11 mouse cellular contexts compared by ENCODE assay signal in the genomic region with DNA sequence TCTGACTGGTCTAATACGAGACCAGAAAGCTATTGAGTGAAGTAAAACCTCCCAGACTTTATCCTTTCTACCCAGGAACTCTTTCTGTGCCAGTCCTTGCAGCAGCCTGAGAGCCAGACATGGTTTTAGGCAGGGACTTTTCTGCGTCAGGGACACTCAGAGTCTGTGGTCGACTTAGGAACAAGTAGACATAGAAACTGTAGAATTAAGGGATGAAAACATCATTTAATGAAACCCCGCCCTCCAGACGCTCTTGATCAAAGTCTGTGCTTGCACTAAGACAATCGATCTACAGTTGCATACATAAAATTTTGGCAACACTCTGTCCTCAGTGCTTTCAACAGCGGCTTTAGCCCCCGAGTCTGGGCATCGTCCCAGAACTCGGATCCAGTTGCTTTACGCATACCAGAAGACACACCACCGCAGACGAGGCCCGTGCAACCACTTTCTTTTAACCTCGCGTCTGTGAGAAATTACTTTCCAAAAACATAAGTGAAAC.
DNase-seq lines count a peak whose midpoint lies in the region; ATAC-seq lines count a peak whose summit lies in the region.
"Had no signal": no experiment of that assay in that cellular context is flagged by ENCODE, and none has a peak within 500 bp of the region (broad histone marks: within the 10 kb centered on the region; RNA-seq: fewer than 3 reads in every experiment).

No protein-coding gene starts in this region.

- ATAC-seq in hindbrain, embryonic 14.5 days (ENCODE audit: low FRiP score) = no peak; the same call in 1 of the 2 replicates
- ATAC-seq in hindbrain, embryonic 12.5 days (ENCODE audit: low FRiP score) = no peak
- no peak for ATAC-seq in midbrain, embryonic 14.5 days (ENCODE audit: low FRiP score, low TSS enrichment)
- no peak for ATAC-seq in midbrain, embryonic 13.5 days
- ATAC-seq in forebrain, embryonic 16.5 days = peak; percentile 78
- no peak for ATAC-seq in stomach, embryonic 14.5 days (ENCODE audit: insufficient number of reproducible peaks, insufficient read depth, low FRiP score, low read depth)

- no peaks in the 10 kb centered on the region for H3K27me3 ChIP-seq in hindbrain, embryonic 14.5 days (ENCODE audit: control insufficient read depth, insufficient read depth, low read length)
- H3K27me3 ChIP-seq in hindbrain, embryonic 12.5 days = no peaks in the 10 kb centered on the region
- no peaks in the 10 kb centered on the region for H3K27me3 ChIP-seq in midbrain, embryonic 14.5 days (ENCODE audit: control insufficient read depth, insufficient read depth, low read length)
- no peaks in the 10 kb centered on the region for H3K27me3 ChIP-seq in midbrain, embryonic 13.5 days
- no peaks in the 10 kb centered on the region for H3K27me3 ChIP-seq in forebrain, embryonic 16.5 days (replicated peaks; ENCODE audit: control insufficient read depth, insufficient read depth, low read length)
- H3K27me3 ChIP-seq in stomach, embryonic 14.5 days (ENCODE audit: control insufficient read depth, insufficient read depth, low read length) = no peaks in the 10 kb centered on the region

- H3K9me3 ChIP-seq in hindbrain, embryonic 14.5 days (ENCODE audit: control insufficient read depth, low read length) = no peaks in the 10 kb centered on the region
- H3K9me3 ChIP-seq in hindbrain, embryonic 12.5 days (replicated peaks) = no peaks in the 10 kb centered on the region
- no peaks in the 10 kb centered on the region for H3K9me3 ChIP-seq in midbrain, embryonic 14.5 days (ENCODE audit: control insufficient read depth, low read length)
- H3K9me3 ChIP-seq in midbrain, embryonic 13.5 days = no peaks in the 10 kb centered on the region
- no peaks in the 10 kb centered on the region for H3K9me3 ChIP-seq in forebrain, embryonic 16.5 days (ENCODE audit: control insufficient read depth, low read length)
- H3K9me3 ChIP-seq in stomach, embryonic 14.5 days (ENCODE audit: control insufficient read depth, low read depth, low read length) = no peaks in the 10 kb centered on the region

- 64% methylated on average over 16 of the region's 16 CpGs for WGBS in hindbrain, embryonic 14.5 days
- 80% methylated on average over 16 of the region's 16 CpGs for WGBS in hindbrain, embryonic 12.5 days
- WGBS in midbrain, embryonic 14.5 days = 83% methylated on average over 16 of the region's 16 CpGs
- WGBS in midbrain, embryonic 13.5 days = 84% methylated on average over 16 of the region's 16 CpGs
- WGBS in forebrain, embryonic 16.5 days = 34% methylated on average over 16 of the region's 16 CpGs
- WGBS in stomach, embryonic 14.5 days = 46% methylated on average over 16 of the region's 16 CpGs

- DNase-seq in hindbrain, embryonic 14.5 days (ENCODE audit: low spot score) = no peak
- peak; percentile 52 for DNase-seq in midbrain, embryonic 14.5 days
- DNase-seq in T-cell, adult 2 months (ENCODE audit: low spot score) = no peak
- DNase-seq in ovary, adult 18-20 months (ENCODE audit: low spot score) = no peak
- DNase-seq: cerebellum, adult 11 months; heart, adult 11 months had no signal

- no peak overlapping the region for H3K4me2 ChIP-seq in hindbrain, embryonic 14.5 days (replicated peaks)
- no peak overlapping the region for H3K4me2 ChIP-seq in hindbrain, embryonic 12.5 days (replicated peaks)
- H3K4me2 ChIP-seq in midbrain, embryonic 14.5 days (ENCODE audit: low read length) = no peak overlapping the region
- H3K4me2 ChIP-seq in midbrain, embryonic 13.5 days (replicated peaks) = no peak overlapping the region
- peak overlapping the region; percentile 8 for H3K4me2 ChIP-seq in forebrain, embryonic 16.5 days (ENCODE audit: low read length)
- H3K4me2 ChIP-seq in stomach, embryonic 14.5 days (replicated peaks; ENCODE audit: low read depth, low read length) = peak overlapping the region; percentile 10; the same call in 1 of the 2 replicates

- peak overlapping the region; percentile 46; the same call in 1 of the 2 replicates for H3K27ac ChIP-seq in hindbrain, embryonic 14.5 days
- H3K27ac ChIP-seq in hindbrain, embryonic 12.5 days = no peak overlapping the region
- H3K27ac ChIP-seq in midbrain, embryonic 14.5 days (replicated peaks; ENCODE audit: low read depth, low read length) = no peak overlapping the region
- no peak overlapping the region for H3K27ac ChIP-seq in midbrain, embryonic 13.5 days
- no peak overlapping the region; the same call in 1 of the 2 replicates for H3K27ac ChIP-seq in forebrain, embryonic 16.5 days (ENCODE audit: low read length)
- H3K27ac ChIP-seq in stomach, embryonic 14.5 days (ENCODE audit: low read length) = peak overlapping the region; percentile 66; the same call in 1 of the 2 replicates
- H3K27ac ChIP-seq: kidney, postnatal 0 days had no signal

- H3K36me3 ChIP-seq in hindbrain, embryonic 14.5 days (replicated peaks; ENCODE audit: control insufficient read depth, insufficient read depth) = no peaks in the 10 kb centered on the region
- H3K36me3 ChIP-seq in hindbrain, embryonic 12.5 days = no peaks in the 10 kb centered on the region
- H3K36me3 ChIP-seq in midbrain, embryonic 14.5 days (ENCODE audit: control insufficient read depth, insufficient read depth, low read length) = no peaks in the 10 kb centered on the region
- no peaks in the 10 kb centered on the region for H3K36me3 ChIP-seq in midbrain, embryonic 13.5 days
- H3K36me3 ChIP-seq in forebrain, embryonic 16.5 days (ENCODE audit: control insufficient read depth, insufficient read depth) = no peaks in the 10 kb centered on the region
- no peaks in the 10 kb centered on the region for H3K36me3 ChIP-seq in stomach, embryonic 14.5 days (ENCODE audit: control insufficient read depth, insufficient read depth, low read length)

- no peak overlapping the region for H3K9ac ChIP-seq in hindbrain, embryonic 14.5 days
- no peak overlapping the region for H3K9ac ChIP-seq in hindbrain, embryonic 12.5 days
- no peak overlapping the region for H3K9ac ChIP-seq in midbrain, embryonic 14.5 days (replicated peaks; ENCODE audit: low read length)
- H3K9ac ChIP-seq in midbrain, embryonic 13.5 days (replicated peaks) = no peak overlapping the region
- H3K9ac ChIP-seq in forebrain, embryonic 16.5 days (replicated peaks; ENCODE audit: low read depth, low read length) = no peak overlapping the region
- H3K9ac ChIP-seq in stomach, embryonic 14.5 days (replicated peaks; ENCODE audit: low read depth, low read length) = no peak overlapping the region

- H3K4me3 ChIP-seq in hindbrain, embryonic 14.5 days (replicated peaks; ENCODE audit: low read length) = no peak overlapping the region
- no peak overlapping the region for H3K4me3 ChIP-seq in hindbrain, embryonic 12.5 days
- no peak overlapping the region for H3K4me3 ChIP-seq in midbrain, embryonic 14.5 days (replicated peaks; ENCODE audit: low read depth, low read length)
- no peak overlapping the region for H3K4me3 ChIP-seq in midbrain, embryonic 13.5 days (replicated peaks)
- H3K4me3 ChIP-seq in forebrain, embryonic 16.5 days (replicated peaks; ENCODE audit: low read length) = no peak overlapping the region
- no peak overlapping the region for H3K4me3 ChIP-seq in stomach, embryonic 14.5 days (ENCODE audit: low read depth, low read length)

- H3K4me1 ChIP-seq in hindbrain, embryonic 14.5 days (replicated peaks; ENCODE audit: control insufficient read depth, insufficient read depth, low read length) = no peaks in the 10 kb centered on the region
- H3K4me1 ChIP-seq in hindbrain, embryonic 12.5 days = no peaks in the 10 kb centered on the region
- no peaks in the 10 kb centered on the region for H3K4me1 ChIP-seq in midbrain, embryonic 14.5 days (ENCODE audit: control insufficient read depth, insufficient read depth, low read length)
- no peaks in the 10 kb centered on the region for H3K4me1 ChIP-seq in midbrain, embryonic 13.5 days (replicated peaks)
- H3K4me1 ChIP-seq in forebrain, embryonic 16.5 days (replicated peaks; ENCODE audit: control insufficient read depth, insufficient read depth, low read length) = peaks cover 6% of the 10 kb centered on the region; the same call in 1 of the 2 replicates
- no peaks in the 10 kb centered on the region for H3K4me1 ChIP-seq in stomach, embryonic 14.5 days (ENCODE audit: control insufficient read depth, insufficient read depth, low read length)

Comparison
In these comparisons a context has a peak if more than half of its experiments do, and no peak if none do; other contexts are left out.
1. H3K27ac ChIP-seq: peak in hindbrain, embryonic 14.5 days (single experiment) and stomach, embryonic 14.5 days (single experiment); none in hindbrain, embryonic 12.5 days (single experiment), midbrain, embryonic 14.5 days (single experiment), midbrain, embryonic 13.5 days (single experiment) and forebrain, embryonic 16.5 days (single experiment).
2. H3K4me2 ChIP-seq: peak in forebrain, embryonic 16.5 days (single experiment) and stomach, embryonic 14.5 days (single experiment); none in hindbrain, embryonic 14.5 days (single experiment), hindbrain, embryonic 12.5 days (single experiment), midbrain, embryonic 14.5 days (single experiment) and midbrain, embryonic 13.5 days (single experiment).